Mouse (Mus musculus): ENCODE measurements around the gene Uqcrfs1.

- TF ChIP-seq CTCF (IDR thresholded peaks at IDR 0.05): 0 out of 2 replicates have a peak, but pooled peaks have one; percentile 14
- TF ChIP-seq POLR2A (IDR thresholded peaks at IDR 0.05; ENCODE audit: insufficient read depth, low read depth, low read length): no peak
These were observed 37.4 kb upstream of the Uqcrfs1 start for GRCm38 (mm10) chr13:30582541-30582940.
